Mouse (Mus musculus) C2C12 (cell line): Measurements from ENCODE around the gene Prdx5. TPM values are rescaled to one million over a fixed set of nuclear protein-coding genes. Genes with fewer than 3 reads are reported as not detected.
A peak's percentile ranks its signal among the peaks of the same experiment; 100 is the strongest.
"Not testable (repeated sequence)": the region's sequence is repeated elsewhere in the genome, so short reads cannot be mapped to it uniquely, and the experiment has no call there.

Experiments used
- H3K27me3 ChIP-seq: one replicate; pipeline ENCODE4 v1.6.1; 2011; ENCODE audit not compliant: control insufficient read depth, insufficient read depth, insufficient read length
- H3K36me3 ChIP-seq: one replicate; pipeline ENCODE4 v1.6.1; 2011; ENCODE audit not compliant: control insufficient read depth, insufficient read depth
- H3K4me3 ChIP-seq: one replicate; pipeline ENCODE4 v1.5.1; 2011; ENCODE audit warnings: mild to moderate bottlenecking, control low read depth; ENCODE audit not compliant: poor library complexity, insufficient read depth, severe bottlenecking
- H3K79me2 ChIP-seq: one replicate; pipeline ENCODE4 v1.6.1; 2011; ENCODE audit not compliant: control insufficient read depth, insufficient read depth
- H3K79me3 ChIP-seq: one replicate; pipeline ENCODE4 v1.6.1; 2011; ENCODE audit warnings: low read depth, control low read depth
- H3ac ChIP-seq: one replicate; pipeline ENCODE3; 2011; ENCODE audit warnings: low read depth; ENCODE audit not compliant: control insufficient read depth, insufficient read length
- CEBPB ChIP-seq: IDR thresholded peaks from one replicate; pipeline ENCODE4 v1.6.1; 2011; ENCODE audit warnings: low read depth, mild to moderate bottlenecking, control low read depth, moderate library complexity
- CTCF ChIP-seq: IDR thresholded peaks from one replicate; pipeline ENCODE4 v1.5.1; 2011; ENCODE audit not compliant: control insufficient read depth, insufficient read depth, insufficient read length
- FOSL1 ChIP-seq: IDR thresholded peaks from one replicate; pipeline ENCODE4 v1.8.0; 2011; ENCODE audit warnings: mild to moderate bottlenecking, low read length; ENCODE audit not compliant: poor library complexity, insufficient read depth, severe bottlenecking
- MAX ChIP-seq: IDR thresholded peaks from one replicate; pipeline ENCODE4 v1.6.1; 2011; ENCODE audit warnings: mild to moderate bottlenecking, control low read depth
- MYOD1 ChIP-seq: IDR thresholded peaks from one replicate; pipeline ENCODE4 v1.6.1; 2011; ENCODE audit warnings: low read depth; ENCODE audit not compliant: control insufficient read depth, insufficient read length
- MYOG ChIP-seq: IDR thresholded peaks from one replicate; pipeline ENCODE4 v1.6.1; 2011; ENCODE audit not compliant: control insufficient read depth, insufficient read length; ENCODE audit errors: extremely low read depth
- USF1 ChIP-seq: IDR thresholded peaks from one replicate; pipeline ENCODE4 v1.6.1; 2011; ENCODE audit warnings: low read depth, mild to moderate bottlenecking, control low read depth, moderate library complexity
- polyA plus RNA-seq: library from polyadenylated mRNA; unstranded; fragments of >200 nt; fragmentation: generic; extraction: Trizol; gene quantifications from one replicate; pipeline ENCODE4 v1.2.1, GENCODE M21; 2012; ENCODE audit warnings: missing spikeins

The Prdx5 gene
- polyA plus RNA-seq, 1 experiment: 270 TPM

- Histone ChIP-seq H3K79me2 (peaks cover 52% of the 10 kb centered on the region), H3K4me3 (peak overlapping the region; percentile 76), H3K27me3 (no peaks in the 10 kb centered on the region), H3K79me3 (peaks cover 23% of the 10 kb centered on the region), H3ac (no peak overlapping the region), H3K36me3 (peaks cover 30% of the 10 kb centered on the region)
- TF ChIP-seq CEBPB (no peak), CTCF (no peak), MYOG (no peak), MYOD1 (no peak)
These were observed 1.5 kb upstream of the Prdx5 start for GRCm38 (mm10) chr19:6911101-6912074.

GRCm38 (mm10) chr19:6910306-6910705, 400 bp upstream of the Prdx5 start:
- peaks cover 36% of the 10 kb centered on the region for H3K36me3 ChIP-seq

DNA sequence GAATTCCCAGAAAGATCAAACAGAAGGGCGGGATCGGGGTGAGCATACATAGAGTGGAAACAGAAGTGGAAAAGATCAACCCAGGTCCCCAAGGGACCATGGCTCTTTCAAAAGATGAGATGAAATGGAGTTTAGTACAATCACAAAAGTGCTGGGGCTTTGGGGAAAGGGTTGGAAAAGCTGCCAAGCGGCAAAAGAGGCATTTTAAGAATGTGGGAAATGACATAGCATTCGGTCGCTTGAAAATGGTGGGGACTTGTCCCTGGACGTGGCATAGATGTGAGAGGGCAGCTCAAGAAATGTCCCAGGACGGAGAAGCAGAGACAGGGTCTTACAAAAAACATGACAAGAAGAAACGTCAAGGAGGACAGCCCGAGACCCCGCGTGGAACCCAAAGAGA, 885 bp downstream of the Prdx5 start:
- H3K36me3 ChIP-seq: peaks cover 40% of the 10 kb centered on the region
- TF ChIP-seq USF1 (no peak), MYOG (no peak), MYOD1 (no peak), MAX (no peak), CTCF (no peak), FOSL1 (no peak), CEBPB (no peak)

More at GRCm38 (mm10) chr19:6910306-6910705, 400 bp upstream of the Prdx5 start:
- not testable (repeated sequence) for H3K27me3 ChIP-seq
- Histone ChIP-seq H3K4me3 (peak overlapping the region; percentile 76), H3K79me2 (peaks cover 48% of the 10 kb centered on the region), H3K79me3 (peaks cover 23% of the 10 kb centered on the region), H3ac (peak overlapping the region; percentile 62)

DNA sequence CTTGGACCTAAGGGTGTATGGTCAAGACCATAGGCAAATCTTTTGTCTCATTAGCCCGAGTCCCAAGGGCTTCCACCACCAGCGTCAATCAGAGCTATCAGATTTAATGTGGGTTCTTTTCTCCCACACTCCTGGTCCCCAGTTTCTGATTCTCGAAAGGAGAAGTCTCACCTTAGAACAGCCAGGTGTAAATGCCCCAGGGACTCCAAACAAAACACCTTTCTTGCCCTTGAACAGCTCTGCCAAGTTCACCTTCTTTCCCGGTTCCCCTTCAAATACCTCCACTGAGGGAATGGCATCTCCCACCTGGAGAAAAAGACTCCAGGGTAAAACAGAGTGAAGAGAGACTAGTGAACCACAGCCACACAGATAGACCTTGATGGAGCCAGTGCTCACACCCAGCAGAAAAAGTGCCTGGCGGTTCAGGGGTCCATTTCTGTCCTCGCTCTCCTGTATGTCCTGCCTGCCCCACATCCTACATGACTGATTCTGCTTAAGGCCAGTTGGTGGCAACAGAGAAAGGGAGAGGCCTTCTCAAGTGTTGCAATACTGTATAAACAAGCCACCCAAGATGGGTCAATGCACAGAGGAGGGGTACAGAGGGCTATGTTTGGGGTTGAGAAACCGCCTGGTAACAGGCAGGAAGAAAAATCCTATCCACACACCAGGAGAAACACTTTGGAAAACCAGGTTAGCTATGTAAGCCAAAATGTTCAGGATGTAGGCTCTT, 1.9 kb downstream of the Prdx5 start:
- Histone ChIP-seq H3K27me3 (no peaks in the 10 kb centered on the region), H3K4me3 (peak overlapping the region; percentile 76)

More for the DNA sequence above, 885 bp downstream of the Prdx5 start:
- Histone ChIP-seq H3K79me3 (peaks cover 23% of the 10 kb centered on the region), H3K79me2 (peaks cover 48% of the 10 kb centered on the region), H3ac (peak overlapping the region; percentile 94), H3K27me3 (no peaks in the 10 kb centered on the region), H3K4me3 (peak overlapping the region; percentile 76)

GRCm38 (mm10) chr19:6907094-6907493, 2.8 kb downstream of the Prdx5 start:
- H3ac ChIP-seq: no peak overlapping the region
- peaks cover 45% of the 10 kb centered on the region for H3K79me2 ChIP-seq
- H3K36me3 ChIP-seq: peaks cover 24% of the 10 kb centered on the region
- no peak overlapping the region for H3K4me3 ChIP-seq
- no peaks in the 10 kb centered on the region for H3K27me3 ChIP-seq
- peaks cover 23% of the 10 kb centered on the region for H3K79me3 ChIP-seq
- TF ChIP-seq CTCF (no peak), MYOG (no peak), MAX (no peak), CEBPB (no peak), MYOD1 (no peak), USF1 (no peak), FOSL1 (no peak)

More for the DNA sequence above, 1.9 kb downstream of the Prdx5 start:
- TF ChIP-seq CEBPB (no peak), MYOG (no peak), MAX (no peak), USF1 (no peak), FOSL1 (no peak), MYOD1 (no peak)
- Histone ChIP-seq H3K79me3 (peaks cover 23% of the 10 kb centered on the region), H3K36me3 (peaks cover 32% of the 10 kb centered on the region), H3ac (no peak overlapping the region), H3K79me2 (peaks cover 48% of the 10 kb centered on the region)

DNA sequence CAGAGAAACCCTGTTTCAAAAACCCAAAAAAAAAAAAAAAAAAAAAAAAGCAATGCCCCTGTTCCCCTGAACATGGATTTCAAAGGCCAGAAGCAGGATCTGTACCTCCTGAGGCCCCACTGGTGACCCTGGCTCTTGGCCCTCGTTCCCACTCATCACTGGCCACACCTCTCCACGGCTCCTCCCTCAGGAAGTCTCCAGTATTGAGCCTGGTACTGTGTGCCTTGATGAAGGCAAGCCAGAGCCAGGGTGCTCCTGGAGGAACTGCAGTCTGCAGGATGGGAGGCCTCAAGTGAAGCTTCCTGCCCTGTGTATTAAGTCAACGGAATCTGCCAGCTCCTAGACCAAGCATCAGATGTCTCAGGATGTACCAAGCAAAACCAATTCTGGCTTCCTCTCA, 3.7 kb downstream of the Prdx5 start:
- Histone ChIP-seq H3K27me3 (no peaks in the 10 kb centered on the region), H3ac (no peak overlapping the region), H3K36me3 (peaks cover 15% of the 10 kb centered on the region), H3K79me2 (peaks cover 36% of the 10 kb centered on the region), H3K79me3 (peaks cover 21% of the 10 kb centered on the region), H3K4me3 (no peak overlapping the region)
- TF ChIP-seq CEBPB: no peak
- TF ChIP-seq MAX: no peak
- TF ChIP-seq MYOD1: no peak
- TF ChIP-seq CTCF: no peak
- TF ChIP-seq USF1: no peak
- no peak for TF ChIP-seq MYOG
